Mouse (Mus musculus) heart, adult 11 months (tissue): ENCODE results near the gene Tmem135.

ENCODE experiments used
- DNase-seq: peaks from one replicate; pipeline ENCODE4 v3.0.0; 2022

Gene Tmem135

DNA sequence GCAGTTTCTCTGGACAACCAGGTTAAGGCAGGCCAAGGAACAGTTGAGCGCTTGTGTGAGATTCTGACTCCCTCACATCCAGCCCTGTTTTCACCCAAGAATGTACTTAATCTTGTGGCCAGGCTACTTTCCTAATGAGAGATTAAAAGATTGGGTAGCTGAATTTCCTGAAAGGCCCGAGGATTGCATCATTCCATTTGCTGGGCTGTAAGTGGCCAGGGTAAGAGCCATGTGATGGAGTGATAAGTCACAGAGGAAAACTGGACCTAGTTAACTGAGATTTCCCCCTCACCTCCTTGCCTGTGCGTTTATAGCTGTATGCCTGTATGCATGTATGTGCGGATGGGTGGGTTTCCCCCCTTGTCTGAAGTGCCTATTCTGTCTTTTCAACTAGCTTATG, 12.0 kb upstream of the Tmem135 start:
- DNase-seq, result no peak

DNA sequence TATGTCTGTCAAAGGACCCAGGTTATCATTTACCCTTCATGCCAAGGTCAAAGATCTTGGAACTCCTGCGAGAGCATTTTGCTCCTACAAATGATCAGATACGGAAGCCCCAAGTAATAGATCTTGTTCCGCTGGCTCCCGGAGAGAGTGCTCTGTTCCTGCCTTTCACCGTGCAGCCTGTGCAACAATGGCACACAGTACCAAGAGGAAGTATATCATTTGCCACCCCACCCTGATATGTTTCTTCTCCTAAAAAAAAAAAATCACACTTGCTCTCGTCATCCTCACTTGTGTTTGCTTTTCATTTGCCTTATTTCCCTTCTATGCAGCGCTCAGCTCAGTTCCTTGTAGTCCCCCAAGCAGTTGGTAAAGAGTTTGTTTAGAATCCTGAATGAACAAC, 8.1 kb upstream of the Tmem135 start:
- no peak for DNase-seq

DNA sequence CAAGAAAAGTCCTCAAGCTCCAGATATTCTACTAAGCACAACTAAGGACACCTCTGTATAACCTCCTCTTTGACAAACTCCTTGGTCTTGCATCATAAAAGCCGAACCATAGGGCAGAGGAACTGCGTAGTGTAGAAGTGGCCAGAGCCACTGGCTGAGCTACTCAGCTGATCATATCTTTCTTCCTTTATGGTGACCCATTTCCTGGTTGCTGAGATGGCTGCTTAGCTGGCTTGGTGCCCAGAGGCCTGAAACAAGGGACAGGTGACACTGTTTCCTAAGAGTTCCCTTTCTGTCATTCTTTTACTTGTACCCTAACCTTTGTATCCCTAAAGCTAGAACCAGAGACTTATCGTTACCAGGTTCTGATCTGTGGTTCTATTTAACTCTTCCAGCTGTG, 7.3 kb upstream of the Tmem135 start:
- DNase-seq, result peak; percentile 93

GRCm38 (mm10) chr7:89410294-89410693, 6.3 kb upstream of the Tmem135 start:
- peak; percentile 95 for DNase-seq

GRCm38 (mm10) chr7:89407006-89407940, 3.3 kb upstream of the Tmem135 start:
- DNase-seq, result peak; percentile 95

GRCm38 (mm10) chr7:89406011-89406410, 2.0 kb upstream of the Tmem135 start:
- peak; percentile 83 for DNase-seq

DNA sequence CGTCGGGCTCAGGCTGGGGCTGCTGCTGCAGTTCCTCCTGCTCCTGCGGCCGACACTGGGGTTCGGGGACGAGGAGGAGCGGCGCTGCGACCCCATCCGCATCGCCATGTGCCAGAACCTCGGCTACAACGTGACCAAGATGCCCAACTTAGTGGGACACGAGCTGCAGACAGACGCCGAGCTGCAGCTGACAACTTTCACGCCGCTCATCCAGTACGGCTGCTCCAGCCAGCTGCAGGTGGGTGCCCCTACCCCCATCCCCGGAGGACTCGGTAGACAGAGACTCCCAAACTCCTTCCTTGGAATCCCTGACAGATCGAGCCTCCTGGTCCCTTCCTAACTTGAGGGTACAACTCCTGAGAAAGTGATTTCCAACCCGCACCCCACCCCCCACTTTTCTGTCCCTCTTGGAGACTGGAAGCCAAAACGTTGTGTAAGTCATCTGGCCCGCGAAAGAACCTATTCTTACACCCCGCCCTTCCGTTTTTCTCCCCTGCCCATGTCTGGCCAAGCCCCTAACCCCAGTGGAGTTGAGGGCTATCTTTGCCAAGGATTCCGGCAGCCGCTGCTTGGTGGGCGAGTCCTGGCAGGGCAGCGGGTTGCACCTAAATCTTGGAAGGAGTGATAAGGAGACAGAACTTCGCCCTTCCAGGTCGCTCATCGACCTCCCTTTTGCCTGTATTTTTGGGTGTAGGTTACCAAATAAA, 865 bp upstream of the Tmem135 start:
- peak; percentile 99 for DNase-seq

DNA sequence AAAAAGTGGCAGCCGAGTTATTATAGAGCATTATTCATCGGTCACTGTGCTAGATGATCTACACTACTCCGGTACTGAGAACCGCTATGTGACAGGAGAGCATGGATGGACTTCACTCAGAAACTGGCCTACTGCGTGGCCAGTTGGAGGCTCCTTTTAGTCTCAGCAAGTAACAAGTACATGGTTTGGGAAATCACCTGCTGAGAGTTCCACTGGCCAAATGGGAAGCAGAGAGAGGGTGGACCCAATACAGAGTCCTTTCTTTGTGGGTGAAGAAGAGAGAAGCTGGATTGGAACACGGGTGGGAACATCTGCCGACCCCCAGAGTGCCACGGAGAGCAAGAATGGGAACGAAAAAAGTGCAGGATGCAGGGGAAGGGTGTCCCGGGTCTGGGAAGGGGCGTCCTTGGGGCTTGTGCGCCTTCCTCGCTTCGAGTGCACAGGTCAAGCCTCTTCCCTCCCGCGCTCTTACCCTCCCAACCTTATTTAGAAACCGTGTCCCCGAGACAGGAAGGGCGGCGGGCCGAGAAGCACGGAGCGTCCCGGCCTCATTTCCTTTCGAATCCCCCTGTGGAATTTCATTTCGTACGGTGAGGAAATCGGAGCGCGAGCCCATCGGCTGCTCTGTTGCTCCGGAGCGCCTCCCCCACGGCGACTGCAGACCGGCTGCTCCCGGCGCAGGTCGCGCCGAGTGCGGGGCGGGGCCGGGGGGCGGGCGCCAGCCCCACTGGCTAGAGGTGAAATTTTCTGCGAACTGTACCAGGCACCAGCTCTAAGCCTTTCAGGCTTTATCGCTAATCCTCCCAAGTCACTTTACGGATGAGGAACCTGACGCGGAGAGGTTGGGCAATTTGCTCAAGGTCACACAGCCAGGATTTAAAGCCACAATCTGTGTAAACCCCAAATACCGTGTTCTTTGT, 709 bp downstream of the Tmem135 start:
- DNase-seq, result peak; percentile 100

- peak; percentile 82 for DNase-seq
Observed at GRCm38 (mm10) chr7:89401936-89402335, 2.1 kb downstream of the Tmem135 start.

DNA sequence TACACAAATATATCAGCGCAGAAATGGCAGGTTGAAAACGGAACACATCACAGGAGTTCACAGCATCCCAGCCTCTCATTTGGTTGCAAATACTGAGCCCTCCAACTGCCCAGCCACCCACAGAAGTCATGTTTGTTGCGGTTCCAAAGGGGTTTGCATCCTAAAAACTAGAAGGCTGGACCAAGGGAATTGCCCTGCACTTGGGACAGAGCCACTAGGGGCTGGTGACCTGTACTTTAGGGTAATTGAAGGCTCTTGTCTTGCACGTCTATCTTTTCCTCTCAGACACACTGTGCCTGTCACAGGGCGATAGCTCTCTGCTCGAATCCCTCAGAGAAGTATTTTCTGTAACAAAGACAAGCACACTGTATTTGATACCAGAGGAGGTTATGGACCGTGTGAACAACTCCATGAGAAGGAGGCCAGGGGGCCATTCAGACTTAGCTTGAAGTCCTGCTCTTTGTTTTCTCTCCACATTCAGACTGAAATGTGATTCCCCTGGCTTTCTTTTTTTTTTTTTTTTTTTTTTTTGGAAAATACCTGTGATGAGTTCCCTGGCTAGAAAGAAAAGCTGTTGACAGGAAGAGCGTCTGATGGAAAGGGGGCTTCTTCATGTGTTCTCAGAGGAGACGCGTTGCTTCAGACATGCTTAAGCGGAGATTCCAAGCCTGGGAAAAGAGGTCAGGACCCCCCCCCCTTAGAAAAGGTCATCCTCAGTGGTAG, 2.7 kb downstream of the Tmem135 start:
- peak; percentile 75 for DNase-seq

DNA sequence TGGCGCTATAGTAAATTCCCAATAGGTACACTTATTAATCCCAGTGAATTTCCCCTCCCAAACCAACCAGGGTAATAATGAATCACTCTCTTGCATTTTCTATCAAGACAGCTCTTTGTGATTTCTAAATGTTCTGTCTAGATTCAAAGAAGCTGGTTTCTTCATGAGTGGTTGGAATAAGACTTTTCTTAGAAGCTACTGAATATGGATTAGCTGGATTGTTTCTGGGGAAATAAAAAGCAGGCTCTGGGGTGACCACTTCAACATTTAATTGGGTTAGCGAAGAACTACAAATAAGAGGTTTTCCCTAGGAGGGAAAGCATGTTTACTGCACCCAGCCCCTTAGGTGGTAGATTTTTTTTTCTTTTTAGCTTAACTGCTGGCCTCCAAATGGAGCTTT, 3.3 kb downstream of the Tmem135 start:
- DNase-seq, result no peak

DNA sequence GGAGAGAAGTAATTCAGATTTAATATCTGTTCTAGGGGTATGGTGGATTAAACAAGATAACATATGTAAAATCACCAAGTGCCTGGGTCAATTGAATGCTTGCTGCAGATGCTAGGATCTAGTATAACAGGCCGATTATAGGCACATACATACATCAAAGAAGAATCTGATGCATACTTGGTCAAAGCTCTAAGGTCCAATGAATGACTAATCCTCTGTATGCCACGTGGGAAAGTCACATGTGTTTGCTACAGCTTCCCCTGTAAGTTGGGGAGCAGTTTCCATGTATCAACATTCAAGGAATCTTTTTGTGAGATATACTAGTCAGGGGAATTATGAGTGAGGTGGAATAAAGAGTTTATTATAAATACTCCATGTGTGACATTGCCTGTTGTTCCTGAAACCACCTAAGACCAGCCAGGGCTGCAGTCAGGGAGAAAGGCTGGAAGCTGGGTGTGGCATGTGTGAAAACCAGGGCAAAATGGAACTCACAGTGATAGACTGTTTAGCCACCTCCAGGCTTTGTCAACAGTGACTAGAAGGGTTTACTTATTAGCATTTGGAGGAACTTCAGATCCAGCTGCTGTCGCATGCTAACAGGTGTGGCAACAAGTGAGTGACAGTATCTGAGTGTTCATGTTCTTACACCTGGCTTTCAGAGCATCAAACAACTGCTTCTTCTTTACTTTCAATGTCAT, 6.0 kb downstream of the Tmem135 start:
- no peak for DNase-seq

- peak; percentile 62 for DNase-seq
Observed at GRCm38 (mm10) chr7:89396386-89396785, 7.6 kb downstream of the Tmem135 start.

- no peak for DNase-seq
Observed at GRCm38 (mm10) chr7:89395399-89395798, 8.6 kb downstream of the Tmem135 start.

DNA sequence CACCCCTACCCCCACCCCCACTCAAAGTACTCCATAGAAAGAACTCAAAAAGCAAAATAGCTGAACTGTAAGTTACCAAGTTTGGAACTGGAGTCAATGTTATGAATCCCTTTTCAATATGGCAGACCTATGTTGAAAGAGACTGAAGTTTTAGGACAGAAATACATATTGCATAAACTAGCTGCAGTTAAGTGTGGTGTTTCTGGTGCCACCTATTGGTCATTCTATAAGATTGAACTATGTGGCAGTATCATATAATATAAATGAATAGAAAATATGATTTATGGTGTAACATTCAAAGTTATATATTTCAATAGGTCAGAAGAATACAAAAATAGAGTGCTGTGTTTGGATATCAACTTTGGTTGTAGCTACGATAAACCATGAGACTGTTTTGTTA, 11.2 kb downstream of the Tmem135 start:
- DNase-seq, result no peak

DNA sequence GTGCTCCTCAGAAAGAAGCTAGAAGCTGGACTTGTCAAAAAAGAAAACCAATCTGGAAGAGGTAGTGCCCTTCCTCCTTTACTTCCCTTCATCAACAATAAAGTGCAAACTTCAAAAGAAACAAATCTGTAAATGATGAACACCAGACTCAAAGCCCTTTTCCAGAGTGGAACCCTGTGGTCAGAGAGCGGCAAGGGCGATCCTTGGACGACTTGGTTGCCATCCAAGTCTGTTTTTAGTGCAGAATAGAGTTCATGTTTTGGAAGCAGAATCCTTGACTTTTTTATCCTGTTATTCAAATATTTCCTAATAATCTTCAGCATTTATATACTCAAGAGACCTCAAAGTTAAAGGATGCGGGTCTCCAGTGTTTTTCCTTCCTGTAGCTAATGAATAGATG, 11.6 kb downstream of the Tmem135 start:
- peak; percentile 88 for DNase-seq

- DNase-seq, result peak; percentile 96
Observed at GRCm38 (mm10) chr7:89391831-89392230, 12.2 kb downstream of the Tmem135 start.

DNA sequence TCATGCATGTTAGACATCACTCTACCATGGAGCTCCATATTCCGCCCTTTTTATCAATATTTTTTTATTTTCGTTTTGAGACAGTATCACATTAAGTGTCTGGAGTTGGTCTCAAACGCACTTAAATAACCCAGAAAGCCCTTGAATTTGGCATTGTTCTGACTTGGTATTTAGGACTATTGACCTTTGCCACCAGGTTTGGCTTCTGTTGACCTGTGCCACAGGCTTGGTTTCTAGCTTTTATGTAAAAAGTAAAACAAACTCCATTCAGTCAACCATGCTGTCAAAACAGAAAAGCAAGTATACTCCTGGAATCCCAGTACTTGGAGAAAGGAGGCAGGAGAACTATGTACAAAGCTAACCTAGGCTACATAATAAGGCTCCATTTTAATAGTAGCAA, 12.7 kb downstream of the Tmem135 start:
- no peak for DNase-seq

DNA sequence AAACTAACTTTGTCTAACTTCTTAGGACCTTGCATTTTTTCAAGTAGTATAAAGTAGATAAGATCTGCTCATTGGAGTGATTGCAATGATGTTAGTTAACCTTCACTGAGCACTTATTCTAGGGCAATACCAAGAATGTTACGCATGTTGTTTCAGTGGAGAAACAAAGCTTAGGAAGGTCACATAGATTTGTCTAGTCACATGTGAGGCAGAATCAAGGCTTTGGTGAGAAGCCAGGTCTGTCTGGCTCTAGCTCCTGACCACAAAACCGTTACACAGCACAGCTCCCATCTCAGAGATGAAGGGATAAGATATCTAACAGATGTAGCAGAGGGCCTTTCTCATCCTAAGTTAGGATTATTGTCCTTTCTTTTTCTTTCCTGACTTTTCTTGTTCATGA, 13.4 kb downstream of the Tmem135 start:
- DNase-seq, result no peak

DNA sequence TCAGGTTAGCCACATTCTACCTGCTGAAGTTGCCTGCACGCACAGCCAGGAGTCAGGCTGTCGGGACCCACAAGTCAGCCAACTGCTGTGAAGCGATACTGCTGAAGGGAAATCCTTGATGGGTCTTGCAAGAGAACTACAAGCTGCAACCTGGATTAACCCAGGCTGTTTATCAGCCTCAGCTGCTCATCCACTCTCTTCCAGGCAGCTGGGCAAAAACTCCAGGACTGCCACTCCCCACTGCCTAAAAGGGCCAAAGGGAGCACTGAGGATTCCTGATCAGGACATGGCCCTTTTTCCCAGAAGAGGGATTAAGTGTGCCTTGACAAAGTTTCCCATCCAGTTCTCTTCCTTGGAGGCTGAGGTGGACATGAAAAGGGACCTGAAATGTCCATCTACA, 15.0 kb downstream of the Tmem135 start:
- DNase-seq, result peak; percentile 90

GRCm38 (mm10) chr7:89382892-89383291, 21.1 kb downstream of the Tmem135 start:
- no peak for DNase-seq
